Mouse (Mus musculus) urinary bladder, adult 2 months (tissue): ENCODE data around the gene Rere. TPM values are rescaled to one million over a fixed set of nuclear protein-coding genes. Genes with fewer than 3 reads are reported as not detected.

Source experiments
- DNase-seq: peaks from one replicate; pipeline ENCODE4 v3.0.0; 2022; ENCODE audit warnings: low spot score
- polyA plus RNA-seq: library from polyadenylated mRNA; depleted of rRNA; stranded (reverse); fragments of >200 nt; gene quantifications from 2 replicates; pipeline ENCODE4 v1.2.3, GENCODE M21; 2012; rRNA removed

Rere gene
- polyA plus RNA-seq = 30.0 and 66.3 TPM in 2 replicates

- DNase-seq = peak; percentile 98
Observed at GRCm38 (mm10) chr4:150281018-150281761, at the start of gene Rere. Rere (plus strand) TSS chr4:150281646.

DNA sequence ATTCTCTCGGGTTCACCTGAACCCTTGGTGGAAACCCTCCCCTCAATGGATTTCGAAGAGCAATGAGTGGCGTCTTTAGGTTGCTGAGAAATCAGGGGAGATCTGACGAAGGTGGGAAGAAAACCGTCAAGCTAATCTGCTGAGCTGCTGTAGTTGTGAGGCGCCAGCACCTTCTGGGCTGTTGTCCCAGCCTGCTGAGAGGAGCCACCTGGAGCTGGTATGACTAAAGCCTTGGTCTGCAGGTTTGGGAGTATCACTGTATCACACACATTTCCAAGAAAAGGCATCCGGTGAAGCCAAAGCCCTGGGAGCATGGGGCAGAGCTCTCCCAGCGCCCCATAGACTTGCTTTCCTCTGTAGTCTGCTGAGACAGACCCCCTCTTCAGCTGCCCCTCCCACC lies 49.6 kb upstream of the Rere start:
- no peak for DNase-seq

DNA sequence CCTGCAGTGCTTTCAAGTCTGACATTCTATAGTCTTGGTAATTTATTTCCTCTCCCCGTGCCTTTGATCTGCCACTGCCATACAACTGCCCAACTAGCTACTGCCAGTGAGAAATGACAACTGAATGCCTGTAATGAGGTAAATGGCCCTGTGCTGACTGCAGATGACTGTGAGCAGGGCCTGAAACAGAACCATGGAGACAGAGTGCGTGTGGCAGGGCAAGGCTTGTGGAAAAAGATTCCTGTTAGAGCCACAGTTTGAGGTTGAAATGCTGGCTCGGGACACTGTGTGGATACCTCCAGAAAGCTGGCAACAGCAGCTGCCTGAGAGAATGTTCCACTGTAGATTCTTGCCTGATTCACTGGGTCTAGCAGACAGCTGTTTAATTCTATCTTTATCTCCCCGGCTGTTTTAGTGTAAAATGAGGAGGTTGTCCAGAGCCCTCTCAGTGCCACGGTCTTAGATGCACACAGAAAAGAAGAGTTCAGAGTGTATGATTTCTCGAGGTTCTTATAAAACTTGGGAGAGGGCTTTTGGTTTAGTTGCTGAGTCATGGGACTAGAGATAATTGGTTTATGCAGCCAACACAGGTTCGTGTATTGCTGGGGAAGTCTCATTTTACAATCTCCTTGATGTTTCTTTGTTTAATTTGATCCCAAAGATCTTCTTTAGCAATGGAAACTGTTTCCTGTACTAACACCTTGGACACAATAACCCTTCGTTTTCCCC lies 46.7 kb upstream of the Rere start:
- no peak for DNase-seq

DNA sequence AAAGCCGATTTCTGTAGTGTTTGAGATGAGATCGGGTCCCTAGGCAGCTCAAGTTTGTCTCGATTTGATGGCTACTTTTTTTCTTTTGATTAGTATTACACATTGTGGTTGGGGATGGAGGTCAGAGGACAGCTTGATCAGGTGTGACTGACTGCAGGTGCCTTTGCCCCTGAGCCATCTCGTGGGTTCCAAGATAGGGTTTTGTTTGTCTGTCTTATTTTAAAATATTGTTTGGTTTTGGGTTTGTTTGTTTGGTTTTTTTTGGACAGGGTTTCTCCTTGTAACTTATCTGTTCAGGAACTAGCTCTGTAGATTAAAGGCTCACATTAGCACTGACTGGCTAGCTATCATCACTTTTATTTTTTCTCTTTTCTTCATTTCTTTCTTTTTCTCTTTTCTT lies 45.9 kb upstream of the Rere start:
- no peak for DNase-seq

GRCm38 (mm10) chr4:150236031-150236430 lies 45.4 kb upstream of the Rere start:
- DNase-seq = no peak

DNA sequence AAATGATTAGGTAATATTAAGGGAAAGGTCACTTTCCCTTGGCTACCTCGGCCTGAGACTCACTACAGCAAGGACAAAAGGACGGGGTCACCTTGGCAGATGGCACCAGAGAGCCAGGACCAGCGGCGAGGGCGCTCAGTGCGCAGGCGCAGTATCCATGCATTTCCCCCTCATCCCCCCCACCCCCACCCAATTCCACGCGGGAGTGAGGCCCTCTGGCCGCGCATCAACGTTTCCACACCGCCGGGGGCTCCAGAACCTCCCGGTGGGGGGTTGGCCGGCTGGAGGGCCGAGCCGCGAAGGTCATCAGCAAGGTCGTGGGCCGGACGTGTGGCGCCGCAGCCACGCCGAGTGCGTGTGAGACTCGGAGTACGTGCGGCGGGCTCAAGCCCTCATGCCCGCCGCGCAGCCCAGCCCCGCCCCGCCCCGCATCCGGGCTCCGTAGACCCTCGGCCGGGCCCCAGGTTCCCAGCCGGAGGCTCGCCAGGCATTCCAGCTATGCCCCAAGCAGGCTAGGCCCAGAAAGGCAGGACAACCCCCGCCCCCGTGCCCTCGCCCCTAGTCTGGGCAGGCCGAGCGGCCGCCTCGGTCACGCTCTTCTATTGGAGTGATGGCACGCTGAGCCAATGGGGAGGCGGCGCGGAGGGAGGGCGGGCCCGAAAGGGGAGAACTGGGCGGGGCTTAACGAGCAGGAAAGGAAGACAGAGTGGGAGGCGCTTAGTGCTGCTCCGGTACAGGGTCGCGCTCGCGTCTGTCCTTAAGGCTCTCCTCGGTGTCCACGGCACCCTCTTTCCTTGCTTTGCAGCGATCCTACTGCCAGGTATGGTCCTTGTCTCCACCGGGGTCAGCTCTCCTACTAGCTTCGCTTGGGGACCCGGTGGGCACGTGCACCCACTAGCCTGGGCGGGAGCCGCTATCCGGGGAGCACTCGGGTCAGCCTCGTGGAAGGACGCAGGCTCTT lies 44.6 kb upstream of the Rere start, which contains the start of gene Eno1:
Eno1 (plus strand) TSS at position 201 of the 961 bp plus-strand sequence.
- peak; percentile 96 for DNase-seq

DNA sequence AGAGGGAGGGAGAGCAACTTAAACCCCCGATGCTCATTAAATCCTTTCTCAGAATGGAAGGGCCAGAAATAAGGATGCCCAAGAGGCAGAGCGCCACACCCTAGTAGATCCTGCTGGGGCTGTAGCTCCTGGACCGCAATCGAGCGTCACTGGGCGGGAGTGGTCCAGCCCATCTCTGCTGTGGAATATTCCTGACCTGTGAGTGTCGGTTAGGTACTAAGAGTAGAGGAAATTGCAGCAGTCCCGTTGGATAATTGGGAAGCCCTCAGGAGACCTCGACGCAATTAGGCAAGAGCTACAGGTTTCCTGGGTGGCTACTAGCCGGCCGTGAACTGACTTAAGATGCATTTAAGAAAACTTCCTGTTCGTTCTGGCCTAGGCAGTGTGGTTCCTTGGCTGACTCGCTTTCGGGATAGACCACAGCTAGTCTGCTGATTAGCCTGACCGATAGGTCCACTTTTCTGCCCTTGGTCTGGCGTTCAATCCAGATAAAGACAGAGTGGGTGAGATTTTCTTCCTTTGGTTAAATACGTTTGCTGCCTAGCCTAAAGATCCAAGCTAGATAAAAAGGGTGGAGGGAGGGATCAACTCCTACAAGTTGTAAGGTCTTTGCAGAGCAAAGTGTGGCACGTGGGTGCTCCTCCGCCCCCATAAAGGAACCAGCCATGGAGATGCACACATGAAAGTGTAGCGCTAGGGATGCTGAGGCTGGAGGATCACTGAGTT lies 43.6 kb upstream of the Rere start:
- no peak for DNase-seq

GRCm38 (mm10) chr4:150238433-150239086 lies 42.9 kb upstream of the Rere start:
- DNase-seq = no peak

GRCm38 (mm10) chr4:150239087-150239480 lies 42.4 kb upstream of the Rere start:
- DNase-seq = no peak

DNA sequence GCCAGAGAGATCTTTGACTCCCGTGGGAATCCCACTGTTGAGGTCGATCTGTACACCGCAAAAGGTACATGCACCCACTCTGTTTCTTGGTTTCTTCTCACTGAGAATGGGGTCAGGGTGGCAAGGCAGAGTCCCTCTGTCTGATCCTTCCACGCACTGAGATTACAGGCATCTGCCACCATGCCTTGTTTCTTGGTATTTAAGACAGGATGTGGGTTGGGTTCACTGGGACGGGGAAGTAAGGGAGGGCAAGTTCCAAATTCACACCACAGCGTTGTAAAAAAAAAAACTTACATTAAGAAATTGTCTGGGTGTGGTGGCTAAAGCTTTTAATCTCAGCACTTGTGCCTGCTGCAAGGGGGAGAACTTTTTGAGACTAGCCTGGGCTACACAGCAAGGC lies 41.9 kb upstream of the Rere start:
- no peak for DNase-seq

- peak; percentile 40 for DNase-seq
Observed at GRCm38 (mm10) chr4:150239951-150240368, 41.5 kb upstream of the Rere start.

- no peak for DNase-seq
Observed at GRCm38 (mm10) chr4:150240381-150240886, 41.0 kb upstream of the Rere start.

DNA sequence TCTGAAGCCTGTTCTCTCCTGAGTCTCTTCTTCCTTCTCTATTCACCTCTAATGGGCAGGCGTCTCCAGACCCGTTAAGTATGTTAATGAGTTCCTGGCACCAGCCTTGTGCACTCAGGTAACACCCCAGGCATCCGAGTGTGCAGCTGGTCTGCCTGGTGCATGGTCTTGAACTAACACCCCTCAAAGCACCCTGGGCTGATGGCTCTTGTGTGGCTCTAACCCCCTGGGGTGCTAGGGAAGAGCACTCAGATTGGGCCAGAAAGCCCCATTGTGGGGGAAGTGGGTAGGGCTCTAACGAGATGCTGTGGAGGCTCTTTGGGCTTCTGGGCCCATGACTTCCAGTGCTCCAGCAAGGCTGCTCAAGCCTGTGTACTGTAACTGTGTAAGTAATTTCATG lies 39.7 kb upstream of the Rere start:
- DNase-seq = no peak

DNA sequence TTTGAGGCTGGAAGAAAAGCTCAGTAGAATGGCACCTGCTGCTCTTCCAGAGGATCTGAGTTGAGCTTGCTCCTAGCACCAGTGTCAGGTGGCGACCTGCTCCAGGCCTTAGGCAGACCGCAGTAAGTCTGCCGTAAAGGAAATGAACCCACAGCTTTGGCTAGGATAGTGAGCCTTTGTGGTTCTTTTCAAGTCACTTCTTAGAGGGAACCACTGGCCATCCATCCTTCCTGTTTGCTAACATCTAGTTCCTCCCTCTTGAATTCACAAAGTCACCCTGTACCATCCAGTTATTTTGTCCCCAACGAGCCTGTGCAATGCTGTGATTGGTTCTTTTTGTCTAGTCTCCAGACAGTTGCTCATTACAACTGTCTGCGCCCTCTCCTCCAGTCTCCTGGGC lies 38.7 kb upstream of the Rere start:
- DNase-seq = no peak

DNA sequence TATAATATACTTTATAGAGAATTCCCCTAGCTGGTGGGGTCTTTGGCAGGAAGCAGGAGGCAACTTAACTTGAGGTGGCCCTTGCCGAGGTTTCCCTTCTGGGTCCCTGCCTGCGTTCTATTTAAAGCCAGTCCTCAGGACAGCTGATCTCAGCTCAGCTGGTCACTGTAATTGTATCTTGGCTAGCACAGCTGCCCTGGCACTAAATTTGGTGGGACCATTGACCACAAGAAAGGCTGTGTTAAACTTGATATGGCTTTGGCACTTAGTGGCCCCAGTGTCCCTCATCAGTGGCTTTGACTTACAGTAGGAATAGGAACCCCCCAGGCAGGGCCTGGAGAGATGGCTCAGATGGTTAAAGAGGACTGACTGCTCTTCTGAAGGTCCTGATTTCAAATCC lies 35.6 kb upstream of the Rere start:
- no peak for DNase-seq

GRCm38 (mm10) chr4:150248009-150248408 lies 33.4 kb upstream of the Rere start:
- no peak for DNase-seq

- DNase-seq = no peak
Observed at GRCm38 (mm10) chr4:150248917-150249316, 32.5 kb upstream of the Rere start.

- no peak for DNase-seq
Observed at GRCm38 (mm10) chr4:150249731-150250270, 31.6 kb upstream of the Rere start.

DNA sequence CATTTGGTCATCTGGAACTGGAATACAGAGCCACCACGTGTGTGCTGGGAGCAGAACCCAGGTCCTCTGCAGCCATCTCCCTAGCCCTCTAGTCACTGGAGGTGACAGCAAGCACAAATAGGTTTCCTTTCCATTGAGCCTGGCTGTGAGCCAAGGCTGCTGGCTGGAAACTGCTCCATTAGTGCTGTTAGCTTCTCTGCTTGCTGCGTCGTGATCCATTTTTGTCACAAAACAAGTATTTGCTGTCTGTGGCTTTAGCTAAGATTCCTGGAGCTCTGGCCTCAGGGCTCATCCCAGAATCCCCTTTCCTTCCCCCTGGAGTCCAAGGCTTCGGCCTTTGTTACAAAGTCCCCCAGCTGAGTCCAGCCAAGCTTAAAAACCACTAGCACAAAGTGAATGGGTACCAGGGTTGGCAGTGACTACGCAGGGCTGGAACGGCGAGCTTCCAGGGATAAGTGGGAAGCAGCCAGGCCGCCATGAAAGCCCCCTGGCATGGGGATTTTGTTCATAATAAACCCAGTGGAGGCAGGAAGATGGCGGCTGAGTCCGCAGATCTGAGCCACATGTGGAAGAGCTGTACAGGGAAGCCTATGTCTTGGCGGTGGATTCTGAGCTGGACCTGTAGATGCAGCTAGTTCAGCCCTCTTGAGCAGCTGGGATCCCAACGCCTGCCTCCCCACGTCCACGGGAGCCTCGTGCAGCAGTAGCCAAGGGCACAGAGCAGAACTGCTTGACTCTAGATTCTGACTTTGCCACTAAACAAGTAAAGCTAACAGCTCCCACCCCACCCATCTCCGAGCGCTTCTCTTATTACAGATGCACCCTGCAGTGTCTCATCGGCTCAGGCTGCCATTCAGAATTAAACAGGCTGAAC lies 30.7 kb upstream of the Rere start:
- DNase-seq = no peak
